Mouse (Mus musculus) bone marrow macrophage, adult 2 months (primary cell): ENCODE measurements around the gene Parp6. TPM values are rescaled to one million over a fixed set of nuclear protein-coding genes. Genes with fewer than 3 reads are reported as not detected.
A peak's percentile ranks its signal among the peaks of the same experiment; 100 is the strongest.

ENCODE experiments used
- H3K27ac ChIP-seq: 2 replicates; pipeline ENCODE4 v1.5.1; 2012; ENCODE audit warnings: low read depth, low read length; ENCODE audit not compliant: insufficient read depth
- H3K4me1 ChIP-seq: 2 replicates; pipeline ENCODE4 v1.6.1; 2012; ENCODE audit warnings: low read length; ENCODE audit not compliant: control insufficient read depth, insufficient read depth
- H3K4me3 ChIP-seq: 2 replicates; pipeline ENCODE4 v1.5.1; 2012; ENCODE audit warnings: mild to moderate bottlenecking, low read length, moderate library complexity; ENCODE audit not compliant: insufficient read depth
- CTCF ChIP-seq: IDR thresholded peaks from 2 replicates; pipeline ENCODE4 v1.5.1; 2012; ENCODE audit warnings: low read depth, mild to moderate bottlenecking, low read length, moderate library complexity
- POLR2A ChIP-seq: IDR thresholded peaks from 2 replicates; pipeline ENCODE4 v1.6.1; 2012; ENCODE audit warnings: mild to moderate bottlenecking, low read depth, low read length, borderline replicate concordance
- polyA plus RNA-seq: library from polyadenylated mRNA; stranded (reverse); fragments of >200 nt; gene quantifications from 2 replicates; pipeline ENCODE4 v1.2.4, GENCODE M21; 2012; ENCODE audit not compliant: missing spikeins, insufficient read depth, insufficient read length

Parp6 gene
- polyA plus RNA-seq, 1 experiment: 32.3 TPM

DNA sequence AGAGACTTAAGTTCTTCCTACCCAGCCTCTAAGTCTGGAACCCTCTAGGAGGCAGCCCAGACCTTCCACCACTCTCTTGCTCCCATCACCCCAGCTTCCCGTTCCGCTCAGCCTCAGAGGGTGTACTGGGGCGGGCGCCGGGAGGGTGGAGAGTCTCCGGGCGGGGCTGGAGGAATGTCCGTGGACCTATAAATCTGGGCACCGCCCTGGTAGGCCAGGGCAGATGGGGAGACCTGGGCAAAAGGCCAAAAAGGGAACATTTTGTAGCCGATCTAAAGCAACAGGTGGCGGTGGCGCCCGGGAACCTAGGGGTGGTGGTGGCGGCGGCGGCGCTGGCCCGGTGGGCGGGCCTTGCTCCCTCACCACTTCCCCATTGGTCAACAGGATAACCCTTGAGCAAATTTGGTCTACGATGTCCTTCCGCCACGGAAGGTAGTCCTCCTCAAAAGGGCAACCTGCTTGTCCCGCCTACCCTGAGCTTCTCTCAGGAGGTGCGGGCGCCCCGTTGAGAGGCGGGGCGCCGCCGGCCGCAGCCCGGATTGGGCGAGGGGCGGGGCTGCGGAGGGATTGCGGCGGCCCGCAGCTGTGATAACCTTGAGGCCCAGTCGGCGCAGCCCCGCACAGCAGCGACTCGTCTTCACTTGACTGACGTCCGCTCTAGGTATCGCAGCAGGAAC, 39.0 kb downstream of the Parp6 start, which contains the start of gene Pkm:
Pkm (plus strand) TSS at position 411 of the 677 bp plus-strand sequence.
- peak; percentile 97 for TF ChIP-seq POLR2A
- no peak for TF ChIP-seq CTCF
- peak within 1 kb of the TSS; percentile 90 for H3K27ac ChIP-seq

DNA sequence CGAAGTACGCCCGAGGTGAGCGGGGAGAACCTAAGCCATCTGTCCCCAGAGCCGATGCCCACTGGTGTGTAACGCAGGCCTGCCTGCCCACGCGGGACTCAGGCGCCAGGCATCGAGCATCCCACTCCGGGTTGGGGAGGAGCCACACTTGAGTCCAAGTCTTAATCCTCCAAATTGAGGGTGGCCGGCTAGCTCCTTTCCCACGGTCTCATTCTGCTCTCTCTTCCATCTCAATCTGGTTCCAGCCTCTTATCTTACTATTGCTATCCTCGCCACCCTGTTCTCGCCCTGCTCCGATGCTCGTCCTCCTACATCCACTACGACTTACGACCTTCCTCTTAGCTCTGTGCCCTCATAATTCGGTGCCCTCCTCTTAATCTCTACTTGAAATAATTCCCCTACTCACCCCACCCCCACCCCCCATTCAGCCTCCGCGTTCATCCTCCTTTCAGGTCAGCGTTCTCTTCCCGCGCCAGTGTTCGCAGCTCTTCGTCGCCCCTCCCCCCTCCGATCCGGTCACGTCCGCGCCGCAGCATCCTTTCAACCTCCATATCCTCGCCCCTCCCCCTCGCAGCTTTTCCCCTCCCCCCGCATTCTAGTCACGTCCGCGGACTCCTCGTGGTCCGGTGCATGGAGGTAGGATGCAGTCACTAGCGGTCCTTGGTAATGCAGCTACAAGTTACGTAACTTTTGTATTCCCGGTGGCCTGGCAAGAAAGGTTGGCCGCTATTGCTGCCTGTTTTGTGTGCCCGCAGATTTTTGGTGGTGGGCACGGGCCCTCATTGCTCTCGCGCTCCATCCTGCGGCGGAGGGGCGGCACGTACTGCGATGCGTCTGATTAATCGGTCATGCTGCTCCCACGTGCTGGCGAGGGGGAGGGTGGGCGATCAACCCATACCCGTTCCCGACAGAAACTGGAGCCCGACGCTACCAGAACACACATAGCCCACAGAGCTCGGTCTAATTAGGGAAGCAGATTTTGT, 39.8 kb downstream of the Parp6 start:
- Histone ChIP-seq H3K4me3 (peak overlapping the region; percentile 85), H3K27ac (peak overlapping the region; percentile 90), H3K4me1 (peaks cover 27% of the 10 kb centered on the region)
- peak; percentile 16; the same call in 1 of the 2 replicates for TF ChIP-seq CTCF
- TF ChIP-seq POLR2A: no peak

More for the DNA sequence above, 39.0 kb downstream of the Parp6 start, which contains the start of gene Pkm:
- Histone ChIP-seq H3K4me1 (peaks cover 22% of the 10 kb centered on the region), H3K4me3 (peak within 1 kb of the TSS; percentile 85)

GRCm38 (mm10) chr9:59658146-59658545, 41.1 kb downstream of the Parp6 start:
- Histone ChIP-seq H3K4me1 (peaks cover 32% of the 10 kb centered on the region), H3K27ac (peak overlapping the region; percentile 90), H3K4me3 (peak overlapping the region; percentile 85)
- no peak for TF ChIP-seq POLR2A
- no peak for TF ChIP-seq CTCF

DNA sequence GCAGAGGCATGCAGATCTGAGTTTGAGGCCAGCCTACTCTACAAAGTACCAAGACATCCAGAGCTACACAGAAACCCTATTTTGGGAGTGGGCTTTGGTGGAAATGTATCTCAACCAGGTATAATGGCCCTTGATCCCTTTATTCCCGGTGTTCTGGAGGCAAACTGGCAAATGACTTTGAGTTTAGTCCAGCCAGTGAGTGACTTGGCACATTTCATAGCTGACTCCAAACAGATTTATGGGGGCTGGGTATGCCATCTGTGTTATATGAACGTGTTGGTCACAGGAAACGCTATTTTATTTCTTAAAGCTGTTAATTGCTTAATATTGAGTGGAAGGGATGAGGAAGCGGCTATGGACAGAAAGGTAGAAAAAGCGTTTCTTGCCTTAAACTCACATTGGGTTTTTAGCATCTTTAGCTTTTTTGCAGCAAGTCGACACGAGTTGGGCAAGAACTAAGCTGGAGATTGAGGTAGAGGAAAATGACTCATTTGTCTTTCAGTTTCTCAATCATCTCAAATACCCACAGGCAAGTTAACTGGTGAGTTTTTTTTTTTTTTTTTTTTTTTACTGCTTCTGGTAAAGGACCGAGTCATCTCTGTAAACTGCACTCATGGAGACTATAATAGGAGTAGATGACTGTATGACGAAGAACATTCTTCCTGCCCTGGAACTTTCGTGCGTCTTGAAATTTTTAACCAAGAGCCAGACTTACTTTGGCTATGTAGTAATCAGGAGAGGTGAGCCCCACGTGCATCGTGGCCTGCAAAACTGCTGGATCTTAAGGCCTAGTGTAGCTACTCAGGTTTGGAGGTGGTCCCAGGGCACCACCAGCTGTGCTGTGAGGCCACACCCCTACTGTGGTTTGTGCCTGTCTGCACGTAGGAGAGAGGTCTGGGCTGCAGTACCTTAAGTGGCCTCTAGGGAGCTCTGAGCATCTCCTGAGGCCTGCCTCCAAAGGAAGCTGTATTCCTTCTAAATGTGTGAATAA, 42.2 kb downstream of the Parp6 start:
- TF ChIP-seq POLR2A (no peak), CTCF (no peak; the same call in 1 of the 2 replicates)
- Histone ChIP-seq H3K27ac (peak overlapping the region; percentile 90), H3K4me1 (peaks cover 32% of the 10 kb centered on the region), H3K4me3 (peak overlapping the region; percentile 85)

GRCm38 (mm10) chr9:59660421-59660820, 43.3 kb downstream of the Parp6 start:
- Histone ChIP-seq H3K4me3 (peak overlapping the region; percentile 53), H3K4me1 (peaks cover 28% of the 10 kb centered on the region), H3K27ac (peak overlapping the region; percentile 90)
- TF ChIP-seq POLR2A (no peak), CTCF (no peak)

GRCm38 (mm10) chr9:59661298-59661975, 44.4 kb downstream of the Parp6 start:
- Histone ChIP-seq H3K4me1 (peaks cover 28% of the 10 kb centered on the region), H3K4me3 (peak overlapping the region; percentile 53), H3K27ac (peak overlapping the region; percentile 90; the same call in 1 of the 2 replicates)
- TF ChIP-seq POLR2A: no peak
- no peak for TF ChIP-seq CTCF

DNA sequence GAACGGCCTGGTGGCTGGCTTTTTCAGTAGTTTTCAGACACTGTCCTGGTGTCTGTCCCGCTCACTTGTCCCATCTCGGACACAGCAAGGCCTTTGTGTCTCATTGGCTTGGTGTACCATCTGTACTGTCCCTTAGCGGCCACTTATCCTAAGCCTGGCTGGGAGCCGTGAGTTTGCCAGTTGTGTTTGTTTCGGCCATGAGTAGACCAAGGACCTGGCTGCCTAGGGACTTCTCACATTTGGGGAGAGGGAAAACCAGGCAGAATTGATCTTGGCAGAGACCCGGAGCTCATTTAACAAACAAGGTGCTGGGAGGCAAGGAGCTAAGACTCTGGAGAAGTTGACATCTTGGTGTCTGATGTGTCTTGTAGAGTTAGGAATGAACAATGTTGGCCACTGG, 46.1 kb downstream of the Parp6 start:
- no peak for TF ChIP-seq CTCF
- TF ChIP-seq POLR2A: no peak
- H3K4me1 ChIP-seq: peaks cover 35% of the 10 kb centered on the region
- no peak overlapping the region for H3K4me3 ChIP-seq
- H3K27ac ChIP-seq: no peak overlapping the region

GRCm38 (mm10) chr9:59663957-59664356, 46.9 kb downstream of the Parp6 start:
- Histone ChIP-seq H3K27ac (no peak overlapping the region), H3K4me3 (no peak overlapping the region), H3K4me1 (peaks cover 35% of the 10 kb centered on the region)
- TF ChIP-seq CTCF: no peak
- no peak for TF ChIP-seq POLR2A
